Mouse (Mus musculus): ENCODE data around the gene Vmn1r43.
"Not testable (repeated sequence)": the region's sequence is repeated elsewhere in the genome, so short reads cannot be mapped to it uniquely, and the experiment has no call there.

Gene Vmn1r43

DNA sequence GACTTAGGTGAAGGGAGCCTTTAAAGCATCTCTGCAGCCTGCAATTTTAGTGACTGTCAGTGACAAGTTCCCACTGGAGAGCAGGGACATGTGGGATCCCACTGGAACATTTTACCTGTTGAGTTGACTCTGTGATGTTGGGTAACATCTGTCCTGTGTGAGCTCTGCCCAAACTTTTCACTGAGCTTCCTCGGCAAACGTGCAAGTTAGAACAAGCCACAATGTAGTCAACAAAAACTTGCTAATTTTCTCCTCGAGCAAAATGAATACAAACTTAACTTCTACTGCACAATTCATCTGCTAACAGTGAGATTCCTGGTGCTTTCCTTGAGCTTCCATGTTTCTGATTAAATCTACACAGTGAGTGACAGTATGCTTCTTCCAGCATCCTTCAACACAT is at the start of gene Vmn1r43, which contains the start of gene Vmn1r42:
Gene Vmn1r43 (minus strand): TSS at position 101 of the 400 bp plus-strand sequence.
Gene Vmn1r42 (minus strand): TSS at position 101 of the 400 bp plus-strand sequence.
- DNase-seq (ENCODE audit: low read depth) = not testable (repeated sequence)

DNA sequence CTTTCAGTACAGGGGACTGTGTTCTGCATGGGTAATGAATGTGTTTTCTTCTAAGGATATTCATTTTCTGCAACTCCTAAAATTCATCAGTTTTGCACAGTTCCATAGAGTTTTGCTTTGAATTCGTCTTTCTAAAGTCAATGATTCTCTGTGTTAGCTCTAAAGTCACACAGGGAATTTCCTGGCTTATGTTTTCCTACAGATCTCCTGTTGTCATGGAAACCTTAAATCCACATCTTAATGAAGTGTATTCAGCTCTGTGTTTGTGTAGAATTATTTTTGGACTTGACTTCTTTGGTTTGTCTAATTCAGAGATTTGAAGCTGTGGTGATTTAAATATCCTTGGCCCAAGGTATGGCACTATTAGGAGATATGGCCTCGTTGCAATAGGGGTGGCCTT is 7.6 kb upstream of the Vmn1r43 start:
- no peak for DNase-seq (ENCODE audit: low read depth)

DNA sequence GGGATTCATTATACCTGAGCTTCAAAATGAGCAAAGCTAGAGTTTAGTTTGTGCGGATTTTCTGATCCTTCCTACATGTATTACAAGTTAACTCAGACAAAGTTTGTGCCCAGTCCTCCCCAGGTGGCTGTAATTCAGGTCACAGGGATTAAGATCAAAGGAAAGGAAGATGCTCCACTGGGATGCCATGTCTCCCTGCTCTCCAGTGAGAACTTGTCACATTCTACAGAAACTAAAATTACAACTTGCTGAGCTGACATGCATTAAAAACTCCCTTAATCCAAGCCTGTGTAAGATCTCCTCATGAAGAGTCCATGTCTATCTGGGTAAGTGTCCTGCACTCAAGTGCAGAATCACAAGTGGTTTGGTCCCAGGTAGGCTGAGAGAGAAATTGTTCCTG is 7.1 kb upstream of the Vmn1r43 start, which contains the start of gene Vmn1r44:
Gene Vmn1r44 (plus strand): TSS at position 301 of the 400 bp plus-strand sequence.
- no peak for DNase-seq (ENCODE audit: low read depth)

DNA sequence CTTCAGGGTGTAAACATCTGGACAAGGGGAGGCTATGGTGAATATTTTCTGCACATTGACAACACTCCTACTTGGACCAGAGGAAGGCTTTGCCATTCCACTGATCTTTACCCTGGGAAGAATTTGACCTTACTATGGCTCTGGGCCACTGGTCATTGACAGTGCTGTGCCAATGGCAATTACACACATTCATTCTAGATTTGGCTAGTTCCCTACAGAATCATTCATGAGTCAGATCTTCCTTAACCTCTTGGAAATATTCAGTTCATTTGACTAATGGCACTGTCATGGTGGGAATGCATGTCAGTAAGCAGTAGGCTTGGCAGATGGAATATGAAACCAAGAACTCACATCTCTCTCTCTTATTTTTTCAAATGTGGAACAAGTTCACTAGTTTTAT is 4.7 kb upstream of the Vmn1r43 start:
- DNase-seq (ENCODE audit: low read depth) = no peak

DNA sequence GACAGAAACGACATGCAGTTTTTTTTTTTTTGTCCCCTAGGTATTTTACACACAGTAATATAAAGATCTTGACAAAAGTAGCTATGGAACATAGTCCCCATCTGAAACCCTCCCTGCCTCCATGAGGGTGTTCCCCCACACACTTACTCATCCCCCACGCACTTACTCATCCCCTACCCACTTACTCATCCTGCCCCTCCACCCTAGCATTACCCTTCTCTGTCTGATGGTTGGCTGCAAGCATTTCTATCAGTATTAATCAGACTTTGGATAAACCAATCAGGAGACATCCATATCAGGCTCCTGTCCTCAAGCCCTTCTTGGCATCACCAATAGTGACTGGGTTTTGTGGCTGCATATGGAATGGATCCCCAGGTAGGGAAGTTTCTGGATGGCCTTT is 750 bp upstream of the Vmn1r43 start:
- no peak for DNase-seq (ENCODE audit: low read depth)

DNA sequence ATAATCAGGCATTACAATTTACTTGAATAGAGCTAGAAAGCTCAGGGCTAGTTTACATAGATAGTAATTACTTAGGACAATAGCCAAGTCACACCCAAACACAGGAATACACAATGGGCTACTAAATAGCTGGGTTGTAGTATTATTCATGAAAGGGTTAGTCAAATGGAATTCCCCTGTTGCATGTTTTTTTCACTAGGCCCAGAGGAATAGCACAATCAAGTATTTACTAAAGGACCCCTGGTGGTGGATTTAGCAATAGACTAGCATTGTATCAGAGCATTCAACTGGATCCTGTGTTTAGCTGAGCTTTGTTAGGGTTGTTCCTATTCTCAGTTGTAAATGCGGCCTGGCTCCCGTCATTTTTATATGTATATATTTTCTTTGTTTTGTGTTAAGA is 8.2 kb downstream of the Vmn1r43 start:
- no peak for DNase-seq (ENCODE audit: low read depth)

DNA sequence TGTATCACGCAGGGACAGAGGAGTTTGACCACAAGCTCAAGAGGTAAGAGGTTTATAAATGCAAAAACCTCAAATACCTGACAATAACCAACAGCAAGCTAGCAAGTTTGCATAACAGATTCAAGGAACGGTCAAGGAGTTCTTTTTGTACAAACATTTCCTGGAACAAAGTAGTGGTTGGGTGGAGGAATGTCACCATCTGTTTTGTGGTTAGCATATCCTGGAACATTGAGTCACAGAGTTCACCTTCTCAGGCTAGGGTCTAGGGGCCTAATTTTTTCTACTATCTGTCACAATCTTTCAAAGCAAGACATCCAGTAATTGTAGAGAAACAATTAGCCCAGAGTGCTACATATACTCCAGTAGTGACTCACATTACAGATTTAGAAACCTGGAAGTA is 8.9 kb downstream of the Vmn1r43 start:
- DNase-seq (ENCODE audit: low read depth) = no peak

DNA sequence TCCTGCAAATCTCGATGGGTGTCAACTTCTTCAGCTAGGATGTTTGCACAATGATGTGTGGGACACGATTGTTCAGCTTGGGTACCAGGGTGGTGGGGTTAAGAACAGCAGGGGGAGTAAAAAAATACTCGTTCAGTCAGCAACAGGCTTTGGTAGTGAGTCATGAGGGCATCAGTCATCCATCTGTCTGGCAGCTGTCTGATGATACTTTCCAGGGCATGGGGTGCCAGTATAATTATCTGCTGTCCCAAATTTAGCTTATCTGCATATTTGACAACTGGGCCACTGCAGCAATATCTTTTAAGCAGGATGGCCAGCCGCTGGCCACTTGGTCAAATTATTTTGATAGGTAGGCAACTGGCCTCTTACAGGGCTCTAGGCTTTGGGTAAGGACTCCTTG is 12.4 kb downstream of the Vmn1r43 start:
- no peak for DNase-seq (ENCODE audit: low read depth)

DNA sequence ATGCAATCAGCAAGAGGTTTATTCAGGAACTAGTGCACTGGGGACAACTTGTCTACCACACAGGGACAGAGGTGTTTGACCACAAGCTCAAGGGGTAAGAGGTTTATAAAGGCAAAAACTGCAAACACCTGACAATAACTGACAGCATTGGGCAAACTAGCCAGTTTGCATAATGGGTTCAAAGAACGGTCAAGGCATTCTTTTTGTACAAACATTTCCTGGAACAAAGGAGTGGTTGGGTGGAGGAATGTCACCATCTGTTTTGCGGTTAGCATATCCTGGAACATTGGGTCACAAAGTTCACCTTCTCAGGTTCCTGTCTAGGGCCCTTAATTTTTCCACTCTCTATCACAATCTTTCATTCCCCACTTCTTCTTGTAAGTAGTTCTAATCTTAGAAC is 16.4 kb downstream of the Vmn1r43 start:
- DNase-seq (ENCODE audit: low read depth) = no peak

DNA sequence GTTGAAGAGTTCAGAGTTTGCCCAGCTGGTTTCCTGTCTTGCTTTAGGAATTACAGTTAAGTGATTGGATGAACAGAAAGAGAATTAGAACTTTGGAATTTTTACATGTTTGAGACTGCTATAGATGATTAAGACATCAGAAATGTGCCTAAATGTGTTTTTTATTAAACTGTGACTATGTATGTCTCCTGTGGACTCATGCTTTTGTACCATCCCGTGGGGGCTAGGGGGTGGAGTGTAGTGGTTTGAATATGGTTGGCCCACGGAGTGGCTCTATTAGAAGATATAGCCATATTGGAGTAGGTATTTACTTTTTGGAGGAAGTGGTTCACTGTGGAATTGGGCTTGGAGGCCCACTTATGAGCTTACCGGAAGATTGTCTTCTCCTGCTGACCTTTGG is 18.7 kb downstream of the Vmn1r43 start:
- DNase-seq (ENCODE audit: low read depth) = no peak

Measured in induced T-regulatory cell, adult 2 months (primary cell).